Mouse (Mus musculus) right cerebral cortex, adult 2 months (tissue): ENCODE measurements around the gene Ypel5.

Source experiments
- DNase-seq, 2 experiments: peaks; one replicate each; pipeline ENCODE4 v3.0.0; 2021 to 2022; ENCODE audit warnings: low spot score in 2 of 2

Gene Ypel5

DNA sequence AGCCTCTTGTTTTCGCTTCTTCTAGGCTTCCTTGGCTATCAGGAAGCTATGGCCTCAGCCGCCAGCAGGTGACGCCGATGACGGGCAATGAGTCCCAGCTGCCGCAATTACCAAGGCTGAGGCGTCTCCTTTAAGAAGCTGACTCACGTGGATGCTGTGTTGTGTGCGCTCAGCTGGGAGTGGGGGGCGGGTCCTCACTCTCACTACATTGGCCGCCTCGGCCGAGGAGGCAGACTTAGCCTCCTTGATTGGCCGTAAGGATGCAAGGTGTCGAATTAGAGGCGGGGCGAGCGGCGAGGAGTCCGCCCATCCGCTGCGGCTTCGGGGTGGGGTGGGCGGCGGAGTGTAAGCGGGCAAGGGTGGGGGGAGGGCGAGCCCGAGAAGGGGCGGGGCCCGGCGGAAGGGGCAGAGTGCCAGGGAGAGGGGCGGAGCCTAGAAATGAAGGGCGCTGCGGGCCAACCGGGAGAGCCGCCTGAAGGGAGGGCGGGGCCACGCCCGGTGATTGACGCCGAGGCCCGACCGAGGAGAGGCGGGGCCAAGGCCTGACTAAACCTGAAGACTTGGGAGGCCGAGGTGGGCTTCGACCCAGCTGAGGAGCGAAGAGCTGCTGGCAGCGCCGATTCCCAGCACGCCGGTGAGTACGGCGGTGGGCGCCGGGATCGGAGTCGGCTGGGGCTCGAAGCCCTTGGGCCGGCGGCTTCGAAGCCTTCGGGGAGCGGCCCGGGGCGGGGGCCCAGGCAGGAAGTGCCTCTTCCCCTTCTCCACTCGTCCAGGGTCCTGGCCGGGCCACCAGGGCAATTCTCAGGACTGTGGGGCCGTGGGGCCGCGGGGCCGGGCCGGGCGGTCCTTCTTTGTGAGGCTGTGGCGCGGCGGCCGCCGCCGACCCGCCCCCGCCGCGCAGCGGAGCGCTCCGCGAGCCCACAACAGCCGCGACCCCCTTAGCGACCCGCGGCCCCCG, at the start of gene Ypel5:
TSS of gene Ypel5 (plus strand) at position 296 of the 958 bp plus-strand sequence.
- peak; percentile 96 to 98 for DNase-seq

DNA sequence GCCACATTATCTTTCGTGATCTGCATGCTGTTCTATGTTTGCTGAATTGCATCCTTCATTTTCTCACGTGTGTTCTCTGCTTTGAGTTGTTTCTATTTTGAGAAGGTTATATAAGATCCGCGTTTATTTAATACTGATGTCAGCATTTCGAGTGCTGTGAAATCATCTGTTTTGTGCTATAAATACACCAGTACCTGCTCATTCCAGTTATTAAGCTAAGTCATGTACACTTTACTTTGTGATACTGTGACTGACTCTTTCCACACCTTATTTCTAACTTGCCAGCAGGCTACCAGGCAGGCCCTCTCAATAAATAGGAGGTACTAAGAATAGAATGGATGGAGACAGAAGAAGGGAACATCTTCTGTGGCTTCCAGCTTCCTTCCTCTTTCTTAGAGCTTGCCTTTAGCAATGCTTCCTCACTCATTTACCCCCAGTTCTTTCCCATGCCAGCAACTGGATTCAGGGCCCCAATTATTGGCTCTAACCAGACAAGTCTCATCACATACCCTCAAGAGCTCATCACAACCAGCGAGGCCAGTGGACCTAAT, 48.3 kb upstream of the Ypel5 start:
- no peak for DNase-seq

- DNase-seq = no peak
Measured at GRCm38 (mm10) chr17:72793278-72793677, 43.0 kb upstream of the Ypel5 start.

DNA sequence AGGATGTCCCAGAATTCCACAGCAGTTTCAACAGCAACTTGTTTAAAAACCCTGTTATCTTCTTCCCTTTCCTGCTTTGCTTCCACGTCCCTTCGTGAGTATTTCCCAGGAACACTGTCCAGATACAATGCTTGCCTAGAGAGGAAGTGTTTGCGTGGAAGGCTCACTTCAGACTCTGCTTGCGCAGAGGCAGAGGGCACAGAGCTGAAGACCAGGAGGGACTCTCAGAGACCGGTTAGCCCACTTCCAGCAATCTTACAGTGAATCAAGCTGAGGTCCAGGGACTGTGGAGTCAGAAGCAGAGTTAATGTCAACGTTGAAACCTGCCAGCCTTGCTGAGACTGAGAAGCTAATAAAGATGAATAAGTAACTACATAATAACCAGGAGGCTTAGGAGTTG, 41.6 kb upstream of the Ypel5 start:
- no peak for DNase-seq

- no peak for DNase-seq
Measured at GRCm38 (mm10) chr17:72795392-72796047, 40.7 kb upstream of the Ypel5 start.

DNA sequence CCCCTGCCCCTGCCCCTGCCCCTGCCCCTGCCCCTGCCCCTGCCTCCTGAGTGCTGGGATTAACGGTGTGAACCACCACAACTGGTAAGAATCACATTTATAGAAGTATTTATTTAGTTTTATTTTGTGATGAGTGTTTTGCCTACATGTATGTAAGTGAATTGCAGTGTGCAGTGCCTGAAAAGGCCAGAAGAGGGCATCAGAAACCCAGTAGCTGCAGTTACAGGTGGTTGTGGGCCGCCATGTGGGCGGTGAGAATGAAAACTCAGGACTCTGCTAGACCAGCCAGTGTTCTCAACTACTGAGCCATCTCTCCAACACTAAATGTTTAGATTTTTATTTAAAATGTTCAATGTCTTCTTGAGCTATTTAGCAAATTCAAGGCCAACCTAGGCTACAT, 39.7 kb upstream of the Ypel5 start:
- DNase-seq = no peak

- peak; percentile 57 to 59 for DNase-seq
Measured at GRCm38 (mm10) chr17:72797867-72798266, 38.4 kb upstream of the Ypel5 start.

GRCm38 (mm10) chr17:72809942-72810654, 26.2 kb upstream of the Ypel5 start:
- DNase-seq = no peak

DNA sequence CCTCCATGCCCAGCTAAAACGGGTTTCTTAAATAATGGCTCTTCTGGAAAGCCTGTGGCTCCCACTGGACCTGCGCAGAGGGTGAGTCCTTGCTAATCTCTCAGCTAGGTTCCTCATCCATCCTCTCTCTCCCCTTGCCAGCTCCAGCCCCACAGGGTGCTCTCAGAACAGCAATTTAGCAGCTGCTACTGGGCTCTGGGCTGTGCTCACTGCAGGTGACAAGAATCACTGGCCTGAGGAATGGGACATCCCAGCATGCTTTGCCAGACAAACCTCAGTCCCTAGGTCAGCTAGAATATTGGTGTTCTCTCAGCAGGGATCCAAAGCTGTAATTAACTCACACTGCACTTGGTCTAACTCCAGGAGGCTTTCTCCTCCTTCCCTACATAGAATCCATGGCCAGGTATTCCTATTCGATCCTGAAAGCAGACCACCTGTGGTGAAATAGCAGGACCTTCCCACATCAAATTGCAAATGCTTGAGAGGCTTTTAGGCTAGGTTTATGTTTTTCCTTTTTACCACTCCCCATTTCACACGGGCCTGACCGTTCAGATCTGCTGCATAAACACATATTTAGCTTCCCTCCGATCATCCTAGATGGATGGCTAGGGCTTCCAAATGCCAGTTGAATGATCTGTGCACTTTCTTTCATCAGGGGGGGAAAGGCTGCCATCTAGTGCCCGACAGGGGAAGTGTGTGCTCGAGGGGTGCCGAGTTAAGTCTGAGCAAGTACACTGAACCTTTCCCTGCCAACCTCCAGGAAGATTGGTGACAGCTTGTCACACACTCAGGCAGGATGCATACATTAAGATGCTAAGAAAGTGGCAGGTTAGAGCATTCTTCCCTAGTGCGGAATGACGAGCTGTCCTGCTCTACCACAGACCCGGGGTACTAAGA, 22.6 kb upstream of the Ypel5 start:
- peak; percentile 71 to 78 for DNase-seq

- peak; percentile 70 to 77 for DNase-seq
Measured at GRCm38 (mm10) chr17:72817574-72817973, 18.7 kb upstream of the Ypel5 start.

DNA sequence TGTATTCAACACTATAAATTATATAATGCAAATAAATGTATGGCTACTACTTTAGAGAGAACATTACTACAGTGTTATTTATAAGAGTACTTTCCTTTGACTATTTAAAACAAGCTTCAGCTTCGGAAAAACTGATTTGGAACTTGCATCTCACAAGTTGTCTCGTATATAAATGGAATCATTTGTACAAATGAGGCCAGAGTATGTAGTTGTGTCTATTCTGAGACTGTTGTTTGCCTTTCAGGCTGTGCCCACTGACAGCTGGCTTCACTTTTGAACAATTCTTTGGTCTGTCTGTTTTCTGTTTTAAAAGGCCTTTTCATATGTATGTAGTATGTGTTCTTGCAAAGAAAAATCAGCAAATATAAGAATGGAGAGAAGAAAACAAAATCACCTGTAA, 16.5 kb upstream of the Ypel5 start:
- no peak for DNase-seq

GRCm38 (mm10) chr17:72820425-72820824, 15.8 kb upstream of the Ypel5 start:
- no peak for DNase-seq

GRCm38 (mm10) chr17:72821923-72822322, 14.3 kb upstream of the Ypel5 start:
- no peak for DNase-seq

DNA sequence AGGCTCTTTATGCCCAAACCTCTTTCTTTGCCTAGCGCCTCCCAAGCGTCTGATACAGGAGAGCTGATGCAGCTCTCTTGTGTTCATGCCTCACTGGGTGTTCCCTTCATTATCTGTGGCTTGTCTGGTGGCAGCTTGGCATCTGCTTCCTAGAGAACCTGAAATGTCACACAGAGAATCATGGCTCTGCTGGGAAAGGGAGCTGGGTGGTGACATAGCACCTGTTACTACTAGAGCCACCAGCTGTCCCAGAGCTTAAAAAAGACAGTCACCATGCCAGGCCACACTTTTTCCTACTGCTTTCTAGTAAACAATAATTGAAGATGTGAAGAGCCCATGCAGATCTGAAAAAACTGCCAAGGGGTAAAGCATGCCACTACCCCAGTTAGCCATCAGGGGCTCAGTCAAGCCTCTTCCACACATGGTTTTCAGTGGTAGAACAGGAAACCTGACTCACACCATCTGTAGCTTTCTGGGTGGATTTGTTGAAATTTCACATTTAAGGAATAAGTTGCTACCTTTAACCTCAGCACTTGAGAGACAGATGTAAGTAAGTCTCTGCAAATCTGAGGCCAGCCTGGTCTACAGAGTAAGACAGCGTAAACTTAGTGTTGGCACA, 9.2 kb upstream of the Ypel5 start:
- no peak for DNase-seq

GRCm38 (mm10) chr17:72828027-72828678, 8.1 kb upstream of the Ypel5 start:
- no peak for DNase-seq

DNA sequence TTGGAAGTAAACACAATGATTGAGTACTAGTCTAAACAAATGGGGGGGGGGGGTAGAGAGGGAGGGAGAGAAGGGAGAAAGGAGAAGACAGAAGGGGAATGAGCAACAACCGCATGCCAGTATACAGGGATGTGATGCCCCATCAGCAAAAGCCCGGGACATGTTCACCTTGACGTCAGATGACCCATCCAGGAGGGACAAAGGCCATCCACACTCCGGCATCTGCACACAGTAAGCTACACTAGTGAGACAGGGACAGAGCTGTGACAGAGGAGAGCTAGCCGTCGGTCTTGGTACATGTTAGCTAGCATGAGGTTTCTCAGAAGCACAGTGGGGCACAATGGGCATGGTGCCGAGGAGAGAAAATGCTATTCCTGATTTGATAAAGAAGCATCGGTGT, 7.6 kb upstream of the Ypel5 start:
- DNase-seq = no peak

GRCm38 (mm10) chr17:72837140-72837712, 973 bp downstream of the Ypel5 start:
- peak; percentile 90 to 93 for DNase-seq

- DNase-seq = no peak
Measured at GRCm38 (mm10) chr17:72837824-72838474, 1.7 kb downstream of the Ypel5 start.

DNA sequence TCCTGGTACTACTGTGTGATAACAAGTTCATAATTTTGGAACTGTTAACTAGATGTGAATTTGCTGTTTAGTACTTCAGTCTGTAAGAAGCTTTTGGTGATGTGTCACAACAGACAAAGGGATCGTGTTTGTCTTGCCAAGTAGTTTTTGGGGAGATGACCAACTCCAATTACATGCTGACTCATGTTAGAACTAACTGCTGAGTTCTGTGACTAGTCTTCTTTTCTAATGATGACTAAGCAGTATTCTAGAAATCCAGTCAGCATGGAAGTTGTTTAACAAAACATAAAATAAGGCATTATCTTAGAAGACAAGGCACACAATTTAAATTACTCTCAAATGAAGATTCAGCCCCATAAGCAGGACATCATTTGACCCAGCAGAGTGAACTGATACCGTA, 2.7 kb downstream of the Ypel5 start:
- DNase-seq = no peak
